Mouse (Mus musculus) kidney, postnatal 36 days (tissue): ENCODE measurements around the gene Gm49325.
"Not testable (repeated sequence)": the region's sequence is repeated elsewhere in the genome, so short reads cannot be mapped to it uniquely, and the experiment has no call there.

Source experiments
- DNase-seq, 2 experiments: peaks; one replicate each; pipeline ENCODE4 v3.0.0; 2021 to 2022; ENCODE audit warnings: mixed read lengths in 2 of 2

Gene Gm49325

DNA sequence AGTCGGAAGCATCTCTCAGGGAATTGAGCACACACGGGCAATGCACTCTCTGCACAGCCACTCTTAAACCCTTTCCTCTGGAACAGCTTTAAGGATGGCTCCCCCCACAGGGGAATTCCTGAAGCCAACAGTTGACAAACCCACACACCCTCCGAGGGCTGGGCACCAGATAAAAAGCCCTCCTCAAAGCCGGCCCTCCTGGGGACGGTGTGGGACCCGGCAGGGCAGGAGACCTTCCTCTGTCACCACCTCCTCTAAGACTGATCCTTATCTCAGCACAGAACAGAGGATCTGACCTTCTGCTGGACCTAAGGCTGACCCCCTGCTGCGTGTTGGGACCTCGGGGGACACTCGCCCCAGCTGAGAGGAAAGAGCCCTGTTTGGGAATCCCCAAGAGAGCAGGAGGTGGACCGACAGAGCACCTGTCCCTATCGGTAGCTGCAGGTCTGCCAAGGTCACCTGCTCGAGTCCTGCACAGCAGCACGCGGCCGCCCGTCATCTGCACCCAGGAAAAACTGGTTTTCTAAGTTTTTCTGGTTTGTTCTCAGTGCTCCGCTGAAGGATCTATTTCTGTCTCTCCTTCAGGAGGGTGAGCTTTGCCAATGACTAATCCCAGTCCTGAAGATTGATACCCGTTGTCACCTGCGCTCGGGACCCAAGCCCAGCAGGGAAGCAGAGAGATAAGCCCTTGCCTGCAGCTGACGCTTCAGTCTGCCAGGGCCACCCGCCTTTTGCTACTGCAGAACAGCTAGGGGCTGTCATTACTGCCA is 80.1 kb downstream of the Gm49325 start, which contains the start of gene Tspear:
Tspear (plus strand) TSS at position 675 of the 770 bp plus-strand sequence.
- DNase-seq = no peak

- DNase-seq = no peak
Observed at GRCm38 (mm10) chr10:77687021-77687420, 81.0 kb downstream of the Gm49325 start.

GRCm38 (mm10) chr10:77690356-77690807 is 84.4 kb downstream of the Gm49325 start, which contains the start of gene Gm19402:
Gene Gm19402 (minus strand): TSS chr10:77690757.
- not testable (repeated sequence) for DNase-seq
